Mouse (Mus musculus) embryonic facial prominence, embryonic 15.5 days (tissue): Measurements from ENCODE around the gene Susd3. TPM values are rescaled to one million over a fixed set of nuclear protein-coding genes. Genes with fewer than 3 reads are reported as not detected.
A peak's percentile ranks its signal among the peaks of the same experiment; 100 is the strongest.

Experiments used
- ATAC-seq: fragments of 200-750 bp; cut with Nextera tagmentation; 2 replicates; pipeline ENCODE4 v1.8.0; 2017; ENCODE audit warnings: low read depth, moderate TSS enrichment; ENCODE audit not compliant: insufficient number of reproducible peaks, low FRiP score, low TSS enrichment
- H3K27ac ChIP-seq: fragments of 300-500 bp; sonication (generic); replicated peaks from 2 replicates; pipeline ENCODE4 v1.5.1; 2015; ENCODE audit warnings: mild to moderate bottlenecking, inconsistent platforms
- H3K27me3 ChIP-seq: fragments of 300-500 bp; sonication (generic); 2 replicates; pipeline ENCODE4 v1.6.1; 2015; ENCODE audit warnings: inconsistent platforms
- H3K36me3 ChIP-seq: fragments of 300-500 bp; sonication (generic); 2 replicates; pipeline ENCODE4 v1.6.1; 2015; ENCODE audit warnings: mild to moderate bottlenecking, inconsistent platforms
- H3K4me1 ChIP-seq: fragments of 300-500 bp; sonication (generic); 2 replicates; pipeline ENCODE4 v1.6.1; 2015; ENCODE audit warnings: inconsistent platforms
- H3K4me2 ChIP-seq: fragments of 300-500 bp; sonication (generic); replicated peaks from 2 replicates; pipeline ENCODE4 v1.6.1; 2015; ENCODE audit warnings: mild to moderate bottlenecking, inconsistent platforms
- H3K4me3 ChIP-seq: fragments of 300-500 bp; sonication (generic); replicated peaks from 2 replicates; pipeline ENCODE4 v1.5.1; 2015; ENCODE audit warnings: mild to moderate bottlenecking, inconsistent platforms
- H3K9ac ChIP-seq: fragments of 300-500 bp; sonication (generic); 2 replicates; pipeline ENCODE4 v1.6.1; 2015; ENCODE audit warnings: inconsistent platforms
- H3K9me3 ChIP-seq: fragments of 300-500 bp; sonication (generic); replicated peaks from 2 replicates; pipeline ENCODE4 v1.6.1; 2016; ENCODE audit warnings: inconsistent platforms
- WGBS: fragments of 180-500 bp; shearing (Covaris S2); methylation state at CpG from one replicate; pipeline ENCODE4 v1.1.7; 2015; 5-methylcytosine and 5-hydroxymethylcytosine counted together
- polyA plus RNA-seq: library from polyadenylated mRNA; unstranded; fragments of >200 nt; fragmentation: Nextera tagmentation; extraction: Ambion mirVana; gene quantifications from 2 replicates; pipeline ENCODE4 v1.2.1, GENCODE M21; 2015

Susd3 gene
- polyA plus RNA-seq, 1 experiment from 2014 or later, result 3.7 TPM

GRCm38 (mm10) chr13:49246011-49246410 is 2.5 kb downstream of the Susd3 start:
- Histone ChIP-seq H3K4me1 (peaks cover 10% of the 10 kb centered on the region), H3K9me3 (no peaks in the 10 kb centered on the region), H3K27me3 (peaks cover 27% of the 10 kb centered on the region), H3K4me2 (no peak overlapping the region), H3K27ac (no peak overlapping the region), H3K4me3 (no peak overlapping the region), H3K9ac (no peak overlapping the region), H3K36me3 (no peaks in the 10 kb centered on the region)
- ATAC-seq, result no peak
- 67% methylated on average over 3 of the region's 3 CpGs for WGBS

DNA sequence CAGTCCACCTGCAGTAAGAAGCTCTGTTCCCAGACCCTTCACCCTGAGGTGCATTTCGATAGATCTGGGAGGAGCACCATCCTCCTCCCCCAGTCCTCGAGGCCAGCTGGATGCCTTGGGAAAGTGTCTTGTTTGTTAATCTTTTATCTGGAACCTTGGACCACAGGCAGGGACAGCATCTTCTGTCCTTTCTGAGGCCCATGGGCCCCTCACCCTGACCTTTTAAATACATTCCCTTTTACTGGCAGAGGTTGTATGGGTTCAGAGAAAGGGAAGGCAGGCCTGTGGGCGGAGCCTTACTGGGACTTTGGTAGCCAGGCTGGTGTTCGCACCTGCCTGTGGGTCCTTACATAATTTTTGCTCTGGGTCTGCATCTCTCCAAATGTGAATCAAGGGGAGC is 3.3 kb downstream of the Susd3 start:
- H3K27ac ChIP-seq, result no peak overlapping the region

GRCm38 (mm10) chr13:49243492-49243891 is 5.0 kb downstream of the Susd3 start:
- Histone ChIP-seq H3K27ac (no peak overlapping the region), H3K27me3 (peaks cover 25% of the 10 kb centered on the region), H3K36me3 (no peaks in the 10 kb centered on the region), H3K4me3 (no peak overlapping the region), H3K9me3 (no peaks in the 10 kb centered on the region), H3K4me2 (no peak overlapping the region), H3K4me1 (peaks cover 10% of the 10 kb centered on the region), H3K9ac (no peak overlapping the region)
- WGBS, result 84% methylated on average over 2 of the region's 2 CpGs
- no peak for ATAC-seq

More for the DNA sequence above, 3.3 kb downstream of the Susd3 start:
- Histone ChIP-seq H3K27me3 (peaks cover 27% of the 10 kb centered on the region), H3K4me3 (no peak overlapping the region), H3K36me3 (no peaks in the 10 kb centered on the region), H3K9me3 (no peaks in the 10 kb centered on the region), H3K4me2 (no peak overlapping the region), H3K9ac (no peak overlapping the region), H3K4me1 (peaks cover 10% of the 10 kb centered on the region)
- ATAC-seq, result no peak
- 53% methylated on average over 4 of the region's 4 CpGs for whole genome bisulfite sequencing

GRCm38 (mm10) chr13:49242321-49243065 is 6.0 kb downstream of the Susd3 start:
- 66% methylated on average over 9 of the region's 9 CpGs for WGBS

GRCm38 (mm10) chr13:49238737-49239136 is 9.8 kb downstream of the Susd3 start:
- no peaks in the 10 kb centered on the region for H3K36me3 ChIP-seq
- no peaks in the 10 kb centered on the region for H3K27me3 ChIP-seq
- WGBS, result 92% methylated on average over 8 of the region's 8 CpGs
- no peak overlapping the region for H3K4me3 ChIP-seq
- no peak overlapping the region for H3K27ac ChIP-seq
- ATAC-seq, result no peak
- no peaks in the 10 kb centered on the region for H3K9me3 ChIP-seq
- no peak overlapping the region for H3K9ac ChIP-seq
- no peak overlapping the region for H3K4me2 ChIP-seq
- no peaks in the 10 kb centered on the region for H3K4me1 ChIP-seq

More at GRCm38 (mm10) chr13:49242321-49243065, 6.0 kb downstream of the Susd3 start:
- Histone ChIP-seq H3K9me3 (no peaks in the 10 kb centered on the region), H3K9ac (no peak overlapping the region), H3K4me2 (no peak overlapping the region), H3K36me3 (no peaks in the 10 kb centered on the region), H3K4me3 (no peak overlapping the region), H3K27me3 (peaks cover 16% of the 10 kb centered on the region), H3K4me1 (peaks cover 1% of the 10 kb centered on the region; the same call in 1 of the 2 replicates), H3K27ac (no peak overlapping the region)
- no peak for ATAC-seq

GRCm38 (mm10) chr13:49237617-49238016 is 10.9 kb downstream of the Susd3 start:
- Histone ChIP-seq H3K9ac (no peak overlapping the region), H3K9me3 (no peaks in the 10 kb centered on the region), H3K27me3 (no peaks in the 10 kb centered on the region), H3K27ac (no peak overlapping the region), H3K4me3 (no peak overlapping the region), H3K4me2 (no peak overlapping the region), H3K36me3 (no peaks in the 10 kb centered on the region), H3K4me1 (no peaks in the 10 kb centered on the region)
- WGBS, result 88% methylated on average over 8 of the region's 8 CpGs
- no peak for ATAC-seq

GRCm38 (mm10) chr13:49234711-49235110 is 13.8 kb downstream of the Susd3 start:
- H3K9me3 ChIP-seq, result no peaks in the 10 kb centered on the region
- H3K4me2 ChIP-seq, result no peak overlapping the region
- H3K4me3 ChIP-seq, result no peak overlapping the region
- H3K27ac ChIP-seq, result no peak overlapping the region
- H3K36me3 ChIP-seq, result no peaks in the 10 kb centered on the region
- no peak for ATAC-seq
- H3K27me3 ChIP-seq, result no peaks in the 10 kb centered on the region
- 94% methylated on average over 4 of the region's 4 CpGs for WGBS
- H3K4me1 ChIP-seq, result no peaks in the 10 kb centered on the region
- H3K9ac ChIP-seq, result no peak overlapping the region

DNA sequence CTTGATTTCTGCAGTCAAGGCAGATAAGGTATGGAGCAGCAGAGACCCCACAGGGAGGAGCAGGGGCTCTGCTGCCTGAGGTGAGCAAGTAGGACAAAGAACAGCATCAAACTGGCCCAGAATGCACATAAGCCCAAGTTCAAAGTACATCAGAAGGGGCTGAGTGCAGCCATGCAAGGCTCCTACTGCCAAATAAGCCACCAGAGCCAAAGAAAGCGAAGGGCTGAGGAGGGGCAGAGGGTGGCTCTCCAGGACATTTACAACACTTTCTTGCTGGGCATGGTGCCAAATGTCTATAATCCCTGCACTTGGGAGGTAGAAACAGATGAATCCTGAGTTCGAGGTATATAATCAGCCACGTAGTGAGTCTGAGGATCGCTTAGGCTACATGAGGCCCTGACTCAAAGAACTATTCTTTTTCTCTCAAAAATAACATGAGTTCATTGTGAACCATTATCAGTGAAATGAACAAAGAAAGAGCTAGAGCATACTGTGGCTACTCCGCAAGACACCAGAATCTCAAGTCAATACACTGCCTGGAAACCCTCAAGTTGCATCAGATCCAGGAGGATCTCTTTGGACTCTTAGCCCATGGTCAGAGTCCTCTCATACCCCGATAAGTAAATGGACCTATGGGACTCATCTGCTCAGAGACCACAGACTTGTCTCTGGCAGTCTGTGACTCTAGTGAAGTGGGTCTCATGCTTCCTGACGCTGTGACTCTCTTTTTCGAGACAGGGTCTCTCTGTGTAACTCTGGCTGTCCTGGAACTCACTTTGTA is 14.5 kb downstream of the Susd3 start:
- H3K9ac ChIP-seq, result no peak overlapping the region
- no peaks in the 10 kb centered on the region for H3K9me3 ChIP-seq
- no peaks in the 10 kb centered on the region for H3K27me3 ChIP-seq
- H3K4me1 ChIP-seq, result no peaks in the 10 kb centered on the region
- no peak overlapping the region for H3K4me3 ChIP-seq
- ATAC-seq, result no peak
- 80% methylated on average over 8 of the region's 8 CpGs for WGBS
- H3K36me3 ChIP-seq, result no peaks in the 10 kb centered on the region
- no peak overlapping the region for H3K4me2 ChIP-seq
- no peak overlapping the region for H3K27ac ChIP-seq

DNA sequence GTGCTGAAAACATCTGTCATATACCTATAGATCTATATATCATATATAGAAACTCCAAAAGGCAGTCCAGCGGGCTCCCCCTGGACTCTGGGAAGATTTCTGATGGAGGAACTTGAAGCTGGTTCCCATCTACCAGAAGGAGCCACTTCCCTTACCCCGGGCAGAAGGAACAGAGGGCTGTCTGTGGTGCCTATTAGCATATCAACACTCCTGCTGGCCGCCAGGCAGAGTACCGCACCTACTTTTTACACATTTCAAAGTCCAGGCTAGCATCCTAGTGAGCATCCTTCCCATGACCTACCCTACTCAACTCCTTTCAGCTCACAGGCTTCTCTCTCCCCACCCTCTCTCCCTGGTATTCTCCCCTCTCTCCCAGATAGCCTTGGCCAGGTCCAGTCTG is 22.9 kb downstream of the Susd3 start:
- H3K4me1 ChIP-seq, result no peaks in the 10 kb centered on the region
- H3K27me3 ChIP-seq, result no peaks in the 10 kb centered on the region
- H3K36me3 ChIP-seq, result no peaks in the 10 kb centered on the region
- 36% methylated on average over 4 of the region's 4 CpGs for WGBS
- no peak overlapping the region for H3K4me2 ChIP-seq
- ATAC-seq, result no peak
- no peak overlapping the region for H3K9ac ChIP-seq
- no peak overlapping the region for H3K4me3 ChIP-seq
- H3K27ac ChIP-seq, result no peak overlapping the region
- H3K9me3 ChIP-seq, result no peaks in the 10 kb centered on the region

DNA sequence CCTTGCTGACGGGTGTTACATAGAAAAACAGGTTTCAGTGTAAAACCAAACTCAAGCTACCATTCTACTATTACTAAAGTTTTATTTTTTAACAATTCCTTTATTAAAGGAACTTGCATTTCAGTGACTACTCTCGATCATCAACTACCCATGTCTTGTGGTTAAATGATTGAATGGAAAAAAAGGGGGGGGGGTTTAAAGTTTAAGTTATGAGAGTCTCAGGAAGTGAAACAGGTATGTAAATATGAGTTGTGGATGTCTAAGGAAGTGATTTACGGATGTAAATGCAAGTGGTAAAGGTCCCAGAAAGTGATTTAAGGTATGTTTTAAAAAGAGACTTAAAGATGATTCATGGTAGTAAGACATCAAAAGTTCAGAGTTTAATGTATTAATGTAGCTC is 23.3 kb downstream of the Susd3 start:
- 61% methylated on average over 3 of the region's 3 CpGs for WGBS
- Histone ChIP-seq H3K27ac (no peak overlapping the region), H3K9me3 (no peaks in the 10 kb centered on the region), H3K36me3 (no peaks in the 10 kb centered on the region), H3K4me2 (no peak overlapping the region), H3K27me3 (no peaks in the 10 kb centered on the region), H3K4me3 (no peak overlapping the region), H3K9ac (no peak overlapping the region), H3K4me1 (no peaks in the 10 kb centered on the region)
- ATAC-seq, result no peak

GRCm38 (mm10) chr13:49224729-49225128 is 23.8 kb downstream of the Susd3 start:
- peak overlapping the region; percentile 15; the same call in 1 of the 2 replicates for H3K4me2 ChIP-seq
- 0 out of 2 replicates have a peak, but pooled peaks cover 3% of the 10 kb centered on the region for H3K27me3 ChIP-seq
- H3K4me1 ChIP-seq, result no peaks in the 10 kb centered on the region
- H3K27ac ChIP-seq, result no peak overlapping the region
- H3K36me3 ChIP-seq, result no peaks in the 10 kb centered on the region
- no peaks in the 10 kb centered on the region for H3K9me3 ChIP-seq
- WGBS, result 25% methylated on average over 6 of the region's 6 CpGs
- ATAC-seq, result no peak
- H3K4me3 ChIP-seq, result peak overlapping the region; percentile 10; the same call in 1 of the 2 replicates
- H3K9ac ChIP-seq, result no peak overlapping the region
